Mouse (Mus musculus) intestine, postnatal 0 days (tissue): ENCODE data around the gene Zzz3. TPM values are rescaled to one million over a fixed set of nuclear protein-coding genes. Genes with fewer than 3 reads are reported as not detected.
"Not testable (repeated sequence)": the region's sequence is repeated elsewhere in the genome, so short reads cannot be mapped to it uniquely, and the experiment has no call there.

ENCODE experiments used
- ATAC-seq: fragments of 200-750 bp; cut with Nextera tagmentation; 2 replicates; pipeline ENCODE4 v1.8.0; 2017; ENCODE audit warnings: mild to moderate bottlenecking, moderate TSS enrichment, moderate library complexity
- H3K27ac ChIP-seq: fragments of 300-500 bp; sonication (generic); 2 replicates; pipeline ENCODE4 v1.5.1; 2014; ENCODE audit warnings: mild to moderate bottlenecking, low read depth, low read length, moderate library complexity
- H3K27me3 ChIP-seq: fragments of 300-500 bp; sonication (generic); replicated peaks from 2 replicates; pipeline ENCODE4 v1.6.1; 2014; ENCODE audit warnings: low read length, mixed read lengths; ENCODE audit not compliant: control insufficient read depth, insufficient read depth
- H3K36me3 ChIP-seq: fragments of 300-500 bp; sonication (generic); 2 replicates; pipeline ENCODE4 v1.6.1; 2014; ENCODE audit warnings: mild to moderate bottlenecking, moderate library complexity; ENCODE audit not compliant: control insufficient read depth, insufficient read depth
- H3K4me1 ChIP-seq: fragments of 300-500 bp; sonication (generic); replicated peaks from 2 replicates; pipeline ENCODE4 v1.6.1; 2014; ENCODE audit warnings: antibody characterized with exemption, low read length, mixed read lengths; ENCODE audit not compliant: control insufficient read depth, insufficient read depth
- H3K4me2 ChIP-seq: fragments of 300-500 bp; sonication (generic); replicated peaks from 2 replicates; pipeline ENCODE4 v1.6.1; 2014; ENCODE audit warnings: low read depth, mild to moderate bottlenecking, moderate library complexity
- H3K4me3 ChIP-seq: fragments of 300-500 bp; sonication (generic); 2 replicates; pipeline ENCODE4 v1.5.1; 2014; ENCODE audit warnings: low read depth, low read length
- H3K9ac ChIP-seq: fragments of 300-500 bp; sonication (generic); 2 replicates; pipeline ENCODE4 v1.6.1; 2014; ENCODE audit warnings: mild to moderate bottlenecking, low read depth, low read length
- H3K9me3 ChIP-seq: fragments of 300-500 bp; sonication (generic); 2 replicates; pipeline ENCODE4 v1.6.1; 2016; ENCODE audit warnings: mixed run types; ENCODE audit not compliant: control insufficient read depth
- CTCF ChIP-seq: sonication (generic); IDR thresholded peaks from 2 replicates; pipeline ENCODE4 v1.5.1; 2016; ENCODE audit warnings: low read depth, mild to moderate bottlenecking, control low read depth, antibody characterized with exemption, moderate library complexity
- WGBS: fragments of 180-500 bp; shearing (Covaris S2); extraction: QIAGEN DNeasy Blood & Tissue Kit; methylation state at CpG from one replicate; pipeline ENCODE4 v1.1.7; 2014; 5-methylcytosine and 5-hydroxymethylcytosine counted together
- polyA plus RNA-seq: library from polyadenylated mRNA; unstranded; fragments of >200 nt; fragmentation: Nextera tagmentation; extraction: Ambion mirVana; gene quantifications from 2 replicates; pipeline ENCODE4 v1.2.1, GENCODE M21; 2015

Zzz3 gene
- polyA plus RNA-seq, 1 experiment from 2014 or later, result 19.6 TPM

- no peak overlapping the region for H3K4me2 ChIP-seq
- 90% methylated on average over 4 of the region's 4 CpGs for WGBS
- no peak for ATAC-seq
Observed at GRCm38 (mm10) chr3:152442795-152443194, 47.5 kb downstream of the Zzz3 start.

GRCm38 (mm10) chr3:152444114-152444513 is 48.8 kb downstream of the Zzz3 start:
- H3K27ac ChIP-seq, result no peak overlapping the region
- H3K4me2 ChIP-seq, result no peak overlapping the region
- peaks cover 18% of the 10 kb centered on the region; the same call in 1 of the 2 replicates for H3K36me3 ChIP-seq
- WGBS, result 73% methylated on average over 3 of the region's 3 CpGs
- no peaks in the 10 kb centered on the region for H3K27me3 ChIP-seq
- no peaks in the 10 kb centered on the region for H3K9me3 ChIP-seq
- H3K4me3 ChIP-seq, result no peak overlapping the region
- no peak for ATAC-seq
- no peak for TF ChIP-seq CTCF
- no peak overlapping the region for H3K9ac ChIP-seq
- no peaks in the 10 kb centered on the region for H3K4me1 ChIP-seq

More at GRCm38 (mm10) chr3:152442795-152443194, 47.5 kb downstream of the Zzz3 start:
- no peaks in the 10 kb centered on the region for H3K9me3 ChIP-seq
- no peaks in the 10 kb centered on the region for H3K4me1 ChIP-seq
- no peak overlapping the region for H3K4me3 ChIP-seq
- H3K27ac ChIP-seq, result no peak overlapping the region
- no peaks in the 10 kb centered on the region for H3K27me3 ChIP-seq
- peaks cover 14% of the 10 kb centered on the region; the same call in 1 of the 2 replicates for H3K36me3 ChIP-seq
- no peak overlapping the region for H3K9ac ChIP-seq
- TF ChIP-seq CTCF, result no peak

GRCm38 (mm10) chr3:152446966-152447365 is 51.7 kb downstream of the Zzz3 start:
- H3K4me2 ChIP-seq, result no peak overlapping the region
- peaks cover 33% of the 10 kb centered on the region for H3K36me3 ChIP-seq
- no peak for TF ChIP-seq CTCF
- no peaks in the 10 kb centered on the region for H3K9me3 ChIP-seq
- H3K4me3 ChIP-seq, result no peak overlapping the region
- no peaks in the 10 kb centered on the region for H3K27me3 ChIP-seq
- WGBS, result 55% methylated on average over 1 of the region's 1 CpGs
- no peak overlapping the region for H3K9ac ChIP-seq
- H3K4me1 ChIP-seq, result no peaks in the 10 kb centered on the region
- no peak for ATAC-seq
- no peak overlapping the region for H3K27ac ChIP-seq

- H3K9me3 ChIP-seq, result no peaks in the 10 kb centered on the region
- no peak for ATAC-seq
- WGBS, result 95% methylated on average over 4 of the region's 4 CpGs
- H3K4me3 ChIP-seq, result no peak overlapping the region
- no peak overlapping the region for H3K4me2 ChIP-seq
- no peak for TF ChIP-seq CTCF
- no peaks in the 10 kb centered on the region for H3K4me1 ChIP-seq
- H3K36me3 ChIP-seq, result peaks cover 60% of the 10 kb centered on the region
- H3K27ac ChIP-seq, result no peak overlapping the region
- no peak overlapping the region for H3K9ac ChIP-seq
- no peaks in the 10 kb centered on the region for H3K27me3 ChIP-seq
Observed at GRCm38 (mm10) chr3:152453163-152453562, 57.9 kb downstream of the Zzz3 start.

GRCm38 (mm10) chr3:152457308-152458035 is 62.2 kb downstream of the Zzz3 start:
- Histone ChIP-seq H3K36me3 (peaks cover 47% of the 10 kb centered on the region), H3K4me3 (no peak overlapping the region), H3K27me3 (no peaks in the 10 kb centered on the region), H3K27ac (no peak overlapping the region), H3K4me1 (no peaks in the 10 kb centered on the region), H3K9me3 (no peaks in the 10 kb centered on the region), H3K9ac (no peak overlapping the region), H3K4me2 (no peak overlapping the region)
- no peak for ATAC-seq
- TF ChIP-seq CTCF, result no peak
- WGBS, result 81% methylated on average over 2 of the region's 2 CpGs

- not testable (repeated sequence) for ATAC-seq, H3K27ac ChIP-seq, H3K9ac ChIP-seq, H3K4me3 ChIP-seq, H3K4me1 ChIP-seq, H3K9me3 ChIP-seq, H3K27me3 ChIP-seq, H3K4me2 ChIP-seq
- H3K36me3 ChIP-seq, result peaks cover 56% of the 10 kb centered on the region
- WGBS, result 79% methylated on average over 4 of the region's 4 CpGs
Observed at GRCm38 (mm10) chr3:152458875-152459274, 63.6 kb downstream of the Zzz3 start.
